Mouse (Mus musculus) stomach, embryonic 14.5 days (tissue): ENCODE measurements around the gene Stx17. TPM values are rescaled to one million over a fixed set of nuclear protein-coding genes. Genes with fewer than 3 reads are reported as not detected.

ENCODE experiments used
- ATAC-seq: fragments of 200-750 bp; cut with Nextera tagmentation; 2 replicates; pipeline ENCODE4 v1.8.0; 2017; ENCODE audit warnings: low read depth, moderate TSS enrichment; ENCODE audit not compliant: insufficient number of reproducible peaks, insufficient read depth, low FRiP score
- H3K27ac ChIP-seq: fragments of 300-500 bp; sonication (generic); 2 replicates; pipeline ENCODE4 v1.5.1; 2014; ENCODE audit warnings: mild to moderate bottlenecking, low read length, moderate library complexity, mixed read lengths
- H3K27me3 ChIP-seq: fragments of 300-500 bp; sonication (generic); 2 replicates; pipeline ENCODE4 v1.6.1; 2014; ENCODE audit warnings: low read length, control low read depth, mixed read lengths; ENCODE audit not compliant: control insufficient read depth, insufficient read depth
- H3K36me3 ChIP-seq: fragments of 300-500 bp; sonication (generic); 2 replicates; pipeline ENCODE4 v1.6.1; 2014; ENCODE audit warnings: mild to moderate bottlenecking, control low read depth, low read length, moderate library complexity, mixed read lengths; ENCODE audit not compliant: control insufficient read depth, insufficient read depth
- H3K4me1 ChIP-seq: fragments of 300-500 bp; sonication (generic); 2 replicates; pipeline ENCODE4 v1.6.1; 2014; ENCODE audit warnings: low read length, control low read depth, mixed read lengths; ENCODE audit not compliant: control insufficient read depth, insufficient read depth
- H3K4me2 ChIP-seq: fragments of 300-500 bp; sonication (generic); replicated peaks from 2 replicates; pipeline ENCODE4 v1.6.1; 2014; ENCODE audit warnings: low read depth, low read length, control low read depth
- H3K4me3 ChIP-seq: fragments of 300-500 bp; sonication (generic); 2 replicates; pipeline ENCODE4 v1.5.1; 2014; ENCODE audit warnings: low read depth, low read length, control low read depth
- H3K9ac ChIP-seq: fragments of 300-500 bp; sonication (generic); replicated peaks from 2 replicates; pipeline ENCODE4 v1.6.1; 2014; ENCODE audit warnings: low read depth, mild to moderate bottlenecking, control low read depth, low read length, moderate library complexity, mixed read lengths
- H3K9me3 ChIP-seq: fragments of 300-500 bp; sonication (generic); 2 replicates; pipeline ENCODE4 v1.6.1; 2016; ENCODE audit warnings: low read depth, low read length, control low read depth; ENCODE audit not compliant: control insufficient read depth
- WGBS: fragments of 180-500 bp; shearing (Covaris S2); extraction: QIAGEN DNeasy Blood & Tissue Kit; methylation state at CpG from one replicate; pipeline ENCODE4 v1.1.7; 2014; 5-methylcytosine and 5-hydroxymethylcytosine counted together
- polyA plus RNA-seq: library from polyadenylated mRNA; unstranded; fragments of >200 nt; fragmentation: Nextera tagmentation; extraction: Ambion mirVana; gene quantifications from 2 replicates; pipeline ENCODE4 v1.2.1, GENCODE M21; 2014

Stx17 gene
- polyA plus RNA-seq, 1 experiment from 2014 or later: 38.8 TPM

DNA sequence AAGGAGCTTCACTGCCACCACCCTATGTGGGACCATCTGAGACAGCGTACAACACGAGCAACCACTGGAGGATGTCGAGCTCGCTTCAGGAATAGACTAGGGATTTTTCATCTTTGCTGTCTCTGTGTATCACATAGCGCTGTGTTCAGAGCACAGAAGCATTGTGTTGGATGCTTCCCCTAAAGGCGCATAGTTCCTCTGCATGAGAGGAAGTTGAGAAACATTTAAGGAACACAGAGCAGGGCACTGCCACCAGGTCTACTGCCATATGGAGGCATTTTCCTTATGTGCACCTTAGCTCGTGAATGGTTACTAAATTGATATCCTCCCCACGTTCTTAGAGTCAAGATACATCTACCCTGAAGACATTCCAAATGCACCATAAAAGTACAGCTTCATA is 24.5 kb upstream of the Stx17 start:
- WGBS: 87% methylated on average over 8 of the region's 8 CpGs
- Histone ChIP-seq H3K36me3 (no peaks in the 10 kb centered on the region), H3K9ac (no peak overlapping the region), H3K4me2 (no peak overlapping the region), H3K4me3 (no peak overlapping the region), H3K27ac (no peak overlapping the region), H3K9me3 (no peaks in the 10 kb centered on the region), H3K27me3 (no peaks in the 10 kb centered on the region), H3K4me1 (no peaks in the 10 kb centered on the region)
- no peak for ATAC-seq

DNA sequence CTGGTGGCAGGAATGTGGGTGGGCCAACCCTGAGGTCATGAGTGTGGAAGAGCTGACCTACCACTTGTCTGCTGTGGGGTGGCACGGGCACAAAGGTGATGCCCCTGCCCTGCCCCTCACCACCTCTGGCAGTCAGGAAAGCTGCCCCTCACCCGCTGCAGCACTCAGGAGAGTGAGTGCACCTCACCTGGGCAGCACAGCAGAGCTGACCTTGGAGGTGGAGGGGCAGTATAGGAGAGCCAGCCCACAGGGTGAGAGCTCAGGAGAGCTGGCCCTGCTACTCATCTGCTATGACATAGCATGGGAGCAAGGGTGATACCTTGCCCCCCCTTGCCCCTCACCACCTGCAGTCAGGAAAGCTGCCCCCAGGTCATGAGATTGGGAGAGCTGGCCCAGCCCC is 22.7 kb upstream of the Stx17 start:
- no peaks in the 10 kb centered on the region for H3K4me1 ChIP-seq
- H3K36me3 ChIP-seq: no peaks in the 10 kb centered on the region
- H3K27me3 ChIP-seq: no peaks in the 10 kb centered on the region
- no peak overlapping the region for H3K4me3 ChIP-seq
- no peak overlapping the region for H3K4me2 ChIP-seq
- no peak overlapping the region for H3K9ac ChIP-seq
- 58% methylated on average over 2 of the region's 2 CpGs for WGBS
- no peak for ATAC-seq
- H3K27ac ChIP-seq: no peak overlapping the region
- no peaks in the 10 kb centered on the region for H3K9me3 ChIP-seq

DNA sequence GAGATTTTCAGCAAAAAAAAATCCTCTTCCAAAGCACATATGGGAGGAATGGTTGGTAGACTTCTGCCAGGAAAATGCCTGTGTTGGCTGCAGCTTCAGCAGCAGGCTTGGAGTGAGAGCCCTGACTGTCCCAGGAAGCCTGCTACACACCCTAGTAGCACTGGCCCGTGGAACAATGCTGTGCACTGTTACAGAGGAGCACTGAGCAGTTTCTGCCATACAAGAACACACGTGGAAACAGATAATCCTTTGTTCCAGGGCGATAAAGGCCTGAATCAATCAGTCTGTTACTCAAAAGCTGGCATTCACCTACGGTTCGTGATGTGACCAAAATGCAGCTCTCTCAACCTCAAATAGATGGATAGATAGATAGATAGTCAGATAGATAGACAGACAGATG is 19.3 kb upstream of the Stx17 start:
- 71% methylated on average over 5 of the region's 5 CpGs for WGBS
- Histone ChIP-seq H3K27ac (no peak overlapping the region), H3K4me2 (no peak overlapping the region)

DNA sequence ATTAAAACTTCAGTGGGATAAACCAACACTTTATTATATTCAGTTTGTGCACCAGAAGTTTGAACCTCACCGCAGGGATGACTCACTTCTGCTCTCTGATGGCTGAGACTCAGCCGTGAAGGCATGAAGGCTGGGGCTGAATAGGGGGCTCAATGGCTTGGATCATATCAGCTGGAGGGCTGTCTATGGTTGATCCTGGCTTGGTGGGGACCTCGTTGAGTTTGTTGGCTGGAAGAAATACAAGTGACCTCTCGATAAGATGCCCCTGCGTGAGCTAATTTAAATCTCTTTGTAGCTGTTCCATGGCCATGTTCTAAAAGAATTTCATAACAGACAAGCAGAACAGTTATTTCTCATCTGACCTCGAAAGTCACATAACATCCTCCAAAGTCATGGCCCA is 17.6 kb upstream of the Stx17 start:
- ATAC-seq: no peak
- Histone ChIP-seq H3K27ac (no peak overlapping the region), H3K36me3 (no peaks in the 10 kb centered on the region), H3K4me3 (no peak overlapping the region), H3K9me3 (no peaks in the 10 kb centered on the region), H3K4me1 (no peaks in the 10 kb centered on the region), H3K9ac (no peak overlapping the region), H3K27me3 (no peaks in the 10 kb centered on the region), H3K4me2 (no peak overlapping the region)
- 87% methylated on average over 6 of the region's 6 CpGs for WGBS

More for the DNA sequence above, 19.3 kb upstream of the Stx17 start:
- Histone ChIP-seq H3K9ac (no peak overlapping the region), H3K9me3 (no peaks in the 10 kb centered on the region), H3K4me3 (no peak overlapping the region), H3K36me3 (no peaks in the 10 kb centered on the region), H3K4me1 (no peaks in the 10 kb centered on the region), H3K27me3 (no peaks in the 10 kb centered on the region)
- no peak for ATAC-seq

DNA sequence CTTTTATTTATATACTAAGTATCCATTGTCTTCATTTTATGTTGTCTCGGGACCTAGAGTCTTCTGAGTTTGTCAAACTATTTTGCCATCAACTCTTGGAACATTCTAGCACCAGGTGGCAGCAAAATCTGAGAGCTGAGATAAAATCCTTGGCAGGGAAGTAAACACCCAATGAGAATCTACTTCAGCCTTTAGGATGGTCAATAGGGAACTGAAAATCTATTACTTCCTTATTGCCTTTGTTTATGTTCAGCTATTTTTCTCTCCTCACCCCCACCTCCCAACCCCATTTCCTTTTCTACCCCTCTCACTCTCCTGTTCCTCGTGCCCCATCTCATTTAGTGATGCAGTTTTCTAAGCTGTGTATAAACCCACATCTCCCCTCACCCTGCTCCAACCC is 16.1 kb upstream of the Stx17 start:
- no peak overlapping the region for H3K4me2 ChIP-seq
- H3K9me3 ChIP-seq: no peaks in the 10 kb centered on the region
- no peak overlapping the region for H3K9ac ChIP-seq
- no peaks in the 10 kb centered on the region for H3K27me3 ChIP-seq
- 58% methylated on average over 2 of the region's 2 CpGs for WGBS
- H3K27ac ChIP-seq: no peak overlapping the region
- no peaks in the 10 kb centered on the region for H3K36me3 ChIP-seq
- ATAC-seq: no peak
- no peaks in the 10 kb centered on the region for H3K4me1 ChIP-seq
- H3K4me3 ChIP-seq: no peak overlapping the region

DNA sequence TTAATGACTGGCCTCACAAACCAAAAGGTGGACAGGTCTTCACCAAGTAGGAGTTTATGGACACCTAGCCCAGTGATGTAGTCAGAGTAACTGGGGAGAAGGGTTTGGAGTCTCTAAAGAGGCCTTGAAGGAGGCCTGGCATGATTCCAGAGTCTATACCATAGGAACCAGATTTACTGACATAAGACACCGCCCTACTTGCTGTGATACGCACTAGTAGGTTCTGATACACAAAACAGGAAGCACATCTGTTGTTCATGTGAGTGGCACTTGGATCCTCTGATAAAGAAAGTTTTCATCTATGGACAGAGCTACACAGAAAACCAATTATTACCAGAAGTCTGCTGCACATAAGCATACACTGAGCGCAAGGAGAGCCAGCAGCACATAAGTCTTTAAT is 14.4 kb upstream of the Stx17 start:
- 85% methylated on average over 3 of the region's 3 CpGs for WGBS
- no peak overlapping the region for H3K4me3 ChIP-seq
- no peaks in the 10 kb centered on the region for H3K27me3 ChIP-seq
- H3K27ac ChIP-seq: no peak overlapping the region
- no peak for ATAC-seq
- no peaks in the 10 kb centered on the region for H3K36me3 ChIP-seq
- H3K9me3 ChIP-seq: no peaks in the 10 kb centered on the region
- no peaks in the 10 kb centered on the region for H3K4me1 ChIP-seq
- H3K4me2 ChIP-seq: no peak overlapping the region
- H3K9ac ChIP-seq: no peak overlapping the region

DNA sequence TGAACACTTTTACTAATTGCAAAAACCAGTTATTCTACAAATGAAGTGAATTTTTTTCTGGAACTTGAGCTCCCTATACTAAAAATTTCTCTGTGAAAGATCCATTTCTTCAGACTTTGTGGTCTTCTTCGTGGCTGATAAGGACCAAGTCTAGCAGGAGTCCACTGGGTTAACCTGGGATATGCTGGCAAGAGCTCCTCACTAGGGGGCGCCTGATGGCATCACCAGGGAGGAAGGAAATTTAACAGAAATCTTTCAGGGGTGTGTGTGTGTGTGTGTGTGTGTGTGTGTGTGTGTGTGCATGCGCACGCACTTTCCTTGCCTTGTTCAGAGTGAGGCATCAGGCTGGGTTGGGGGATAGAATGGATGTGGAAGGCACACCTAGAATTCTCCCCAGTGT is 8.5 kb upstream of the Stx17 start:
- Histone ChIP-seq H3K9ac (no peak overlapping the region), H3K4me2 (no peak overlapping the region), H3K36me3 (no peaks in the 10 kb centered on the region), H3K9me3 (no peaks in the 10 kb centered on the region), H3K27ac (no peak overlapping the region), H3K27me3 (no peaks in the 10 kb centered on the region), H3K4me3 (no peak overlapping the region), H3K4me1 (no peaks in the 10 kb centered on the region)
- ATAC-seq: no peak
- WGBS: 58% methylated on average over 4 of the region's 4 CpGs

DNA sequence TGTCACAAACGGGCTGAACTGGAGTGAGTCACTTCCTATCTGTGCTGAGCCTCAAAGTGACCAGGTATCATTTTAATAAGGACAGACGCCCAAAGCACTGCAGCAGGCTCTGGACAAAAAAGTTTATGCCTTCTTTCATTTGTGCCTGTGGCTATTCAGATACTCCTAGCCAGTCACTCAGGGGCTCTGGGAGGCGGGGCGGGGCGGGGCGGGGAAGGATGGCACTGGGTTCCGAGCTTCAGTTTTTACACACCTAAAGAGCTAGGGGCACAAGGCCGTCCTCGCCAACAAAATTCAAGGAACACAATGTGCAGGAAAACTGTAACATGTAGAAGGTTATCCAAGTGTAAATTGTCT is 321 bp upstream of the Stx17 start:
- Histone ChIP-seq H3K4me1 (no peaks in the 10 kb centered on the region), H3K4me2 (peak overlapping the region; percentile 74), H3K9me3 (no peaks in the 10 kb centered on the region), H3K36me3 (no peaks in the 10 kb centered on the region; the same call in 1 of the 2 replicates), H3K9ac (no peak overlapping the region), H3K27me3 (no peaks in the 10 kb centered on the region), H3K4me3 (peak overlapping the region; percentile 82), H3K27ac (no peak overlapping the region)
- 6% methylated on average over 9 of the region's 9 CpGs for WGBS
- peak; percentile 82 for ATAC-seq

DNA sequence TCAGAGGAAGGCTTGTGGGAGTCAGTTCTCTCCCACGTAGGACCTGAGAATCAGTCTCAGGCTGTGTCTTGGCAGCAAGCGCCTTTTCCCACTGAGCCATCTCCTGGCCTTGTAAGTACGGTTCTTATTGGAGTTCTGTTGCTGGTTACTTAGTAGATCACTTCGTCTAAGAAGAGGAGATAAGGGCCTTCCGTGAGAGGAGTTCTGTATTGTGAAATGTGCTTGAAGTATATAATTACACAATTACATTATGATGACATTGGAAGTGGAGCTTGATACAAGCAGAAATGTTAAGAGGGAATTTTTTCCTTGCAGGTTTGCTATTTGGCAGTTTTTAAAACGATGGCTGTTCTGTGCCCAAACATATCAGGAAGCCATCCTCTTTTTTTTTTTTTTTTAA is 5.6 kb downstream of the Stx17 start:
- no peaks in the 10 kb centered on the region for H3K9me3 ChIP-seq
- WGBS: 81% methylated on average over 6 of the region's 6 CpGs
- H3K4me1 ChIP-seq: no peaks in the 10 kb centered on the region
- no peak overlapping the region for H3K4me3 ChIP-seq
- H3K4me2 ChIP-seq: no peak overlapping the region
- no peak overlapping the region for H3K9ac ChIP-seq
- peaks cover 4% of the 10 kb centered on the region for H3K36me3 ChIP-seq
- no peak overlapping the region for H3K27ac ChIP-seq
- no peak for ATAC-seq
- H3K27me3 ChIP-seq: no peaks in the 10 kb centered on the region
